Mouse (Mus musculus): Measurements from ENCODE around the gene Rtl9. TPM values are rescaled to one million over a fixed set of nuclear protein-coding genes. Genes with fewer than 3 reads are reported as not detected.

The Rtl9 gene
- total RNA-seq, 2 experiments from 2014 or later, result 1.8 TPM

Other genes starting within 250 kb of the Rtl9 start
- 1 to 10 TPM; 3.1 to 3.2 TPM for gene Ammecr1, start 132.9 kb upstream of the Rtl9 start, total RNA-seq (2021)